In the genomic region with DNA sequence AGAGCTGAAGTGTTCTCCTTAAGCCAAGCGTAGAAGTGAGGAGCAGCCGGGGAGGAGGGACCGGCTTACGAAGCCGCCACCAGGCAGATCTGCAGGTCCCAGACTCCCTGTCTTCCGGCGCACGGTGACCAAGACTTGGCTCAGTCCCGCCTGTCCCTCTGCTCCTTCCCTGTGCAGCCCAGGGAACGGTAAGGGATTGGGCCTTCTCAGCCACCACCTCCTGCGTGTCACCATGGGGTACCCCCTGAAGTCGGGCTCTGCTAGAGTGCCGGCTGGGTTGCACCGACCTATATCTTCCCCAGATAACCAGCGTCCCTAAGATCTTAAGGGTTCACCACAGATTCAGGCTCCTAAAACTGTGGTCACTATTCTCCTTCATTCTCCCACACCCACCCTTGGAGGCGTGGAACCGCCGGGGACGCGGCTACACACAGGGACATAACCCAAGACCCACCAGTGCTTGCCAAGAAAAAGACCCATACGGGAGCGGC, we compare ENCODE assay signal across 9 mouse cellular contexts. TPM values are rescaled to one million over a fixed set of nuclear protein-coding genes. Genes with fewer than 3 reads are reported as not detected.
DNase-seq lines count a peak whose midpoint lies in the region; ATAC-seq lines count a peak whose summit lies in the region.
"Had no signal": no experiment of that assay in that cellular context is flagged by ENCODE, and none has a peak within 500 bp of the region (broad histone marks: within the 10 kb centered on the region; RNA-seq: fewer than 3 reads in every experiment).

No protein-coding gene starts in this region.

- intact Hi-C loops in heart, postnatal 10 days (cut with DNase I) = loop anchor here (1.0 to 5.0 kb wide), 3 partner anchors 28 to 63 kb away; no protein-coding TSS in a partner anchor

- no peaks in the 10 kb centered on the region for H3K36me3 ChIP-seq in erythroblast, embryonic 14.5 days (ENCODE audit: control insufficient read depth)
- peaks cover 51% of the 10 kb centered on the region for H3K36me3 ChIP-seq in embryonic facial prominence, embryonic 13.5 days
- 0 out of 2 replicates have a peak, but pooled peaks cover under 1% of the 10 kb centered on the region for H3K36me3 ChIP-seq in midbrain, embryonic 11.5 days (ENCODE audit: control insufficient read depth, insufficient read depth, low read length)

- no peak for ATAC-seq in erythroblast, adult 5-6 weeks (replicated peaks; ENCODE audit: low FRiP score, poor library complexity, severe bottlenecking)
- ATAC-seq in embryonic facial prominence, embryonic 13.5 days (ENCODE audit: insufficient number of reproducible peaks, insufficient read depth, low FRiP score, low TSS enrichment, low read depth) = no peak
- no peak for ATAC-seq in midbrain, embryonic 11.5 days (ENCODE audit: low FRiP score)
- no peak for ATAC-seq in monocyte, adult 5-6 weeks (replicated peaks; ENCODE audit: insufficient number of reproducible peaks, low FRiP score, low TSS enrichment, poor library complexity, severe bottlenecking)
- ATAC-seq: Patski had no signal

- H3K9me3 ChIP-seq in erythroblast, embryonic 14.5 days (ENCODE audit: control insufficient read depth, low read length) = peaks cover 20% of the 10 kb centered on the region; the same call in 1 of the 2 replicates
- H3K9me3 ChIP-seq in embryonic facial prominence, embryonic 13.5 days = no peaks in the 10 kb centered on the region
- no peaks in the 10 kb centered on the region for H3K9me3 ChIP-seq in midbrain, embryonic 11.5 days (ENCODE audit: control insufficient read depth, low read length)

- peak overlapping the region; percentile 97 for H3K4me2 ChIP-seq in embryonic facial prominence, embryonic 13.5 days
- H3K4me2 ChIP-seq in midbrain, embryonic 11.5 days = peak overlapping the region; percentile 90

- DNase-seq in ES-CJ7 (ENCODE audit: low read depth, low spot score) = peak; percentile 36
- DNase-seq in heart, postnatal 10 days = peak; percentile 72 to 73
- peak; percentile 16 for DNase-seq in large intestine, adult 2 months (ENCODE audit: low read depth, low spot score)
- peak; percentile 96 for DNase-seq in midbrain, embryonic 11.5 days (ENCODE audit: low spot score, missing footprints)

- H3K27me3 ChIP-seq in erythroblast, embryonic 14.5 days (ENCODE audit: control insufficient read depth) = peaks cover 100% of the 10 kb centered on the region
- H3K27me3 ChIP-seq in embryonic facial prominence, embryonic 13.5 days = no peaks in the 10 kb centered on the region
- no peaks in the 10 kb centered on the region for H3K27me3 ChIP-seq in midbrain, embryonic 11.5 days (ENCODE audit: control insufficient read depth, insufficient read depth, low read length)
- H3K27me3 ChIP-seq: Patski had no signal

- 0% methylated on average over 22 of the region's 22 CpGs for WGBS in embryonic facial prominence, embryonic 13.5 days
- WGBS in large intestine, adult 2 months = 2% methylated on average over 22 of the region's 22 CpGs
- under 1% methylated on average over 22 of the region's 22 CpGs for WGBS in midbrain, embryonic 11.5 days

- peak overlapping the region; percentile 59 for H3K4me3 ChIP-seq in erythroblast, embryonic 14.5 days (replicated peaks)
- peak overlapping the region; percentile 98 for H3K4me3 ChIP-seq in embryonic facial prominence, embryonic 13.5 days
- H3K4me3 ChIP-seq in midbrain, embryonic 11.5 days (ENCODE audit: low read depth, low read length) = peak overlapping the region; percentile 97

- peak overlapping the region; percentile 100 for H3K27ac ChIP-seq in embryonic facial prominence, embryonic 13.5 days
- H3K27ac ChIP-seq in midbrain, embryonic 11.5 days (ENCODE audit: low read depth, low read length) = peak overlapping the region; percentile 100

- peaks cover 20% of the 10 kb centered on the region for H3K4me1 ChIP-seq in erythroblast, embryonic 14.5 days (ENCODE audit: control insufficient read depth)
- peaks cover 44% of the 10 kb centered on the region for H3K4me1 ChIP-seq in embryonic facial prominence, embryonic 13.5 days
- H3K4me1 ChIP-seq in midbrain, embryonic 11.5 days (ENCODE audit: control insufficient read depth, insufficient read depth, low read length) = peaks cover 39% of the 10 kb centered on the region

- peak overlapping the region; percentile 100 for H3K9ac ChIP-seq in embryonic facial prominence, embryonic 13.5 days
- H3K9ac ChIP-seq in midbrain, embryonic 11.5 days (ENCODE audit: low read length) = peak overlapping the region; percentile 100

RNA-seq across cellular contexts. Expression of a gene that starts 3.3 kb away (rescaled TPM):
- polyA plus RNA-seq in erythroblast, embryonic 14.5 days (2012) = 0.97 and 1.5 TPM in 2 replicates
- total RNA-seq in erythroblast, adult 5-6 weeks (2015; ENCODE audit: low replicate concordance) = 5.4 and 7.9 TPM in 2 replicates
- total RNA-seq in erythroblast, adult 5-6 weeks (2017; ENCODE audit: low replicate concordance) = 5.0 and 6.0 TPM in 2 replicates
- 44.0 and 55.7 TPM in 2 replicates for polyA plus RNA-seq in embryonic facial prominence, embryonic 13.5 days (2015; fragmentation: Nextera tagmentation; extraction: Ambion mirVana)
- 10 to 100 TPM; 80.1 to 91.3 TPM for total RNA-seq in heart, postnatal 10 days (2021)
- 15.3 and 31.8 TPM in 2 replicates for polyA plus RNA-seq in large intestine, adult 2 months (2012; rRNA removed)
- polyA plus RNA-seq in midbrain, embryonic 11.5 days (2014; fragmentation: Nextera tagmentation; extraction: Ambion mirVana) = 26.9 and 27.4 TPM in 2 replicates
- 10.9 to 48.5 TPM (median 22.5 TPM) in 3 replicates for total RNA-seq in monocyte, adult 5-6 weeks (2017)

Comparison
In these comparisons a context has a peak if more than half of its experiments do, and no peak if none do; other contexts are left out.
1. DNase-seq: peak in every context shown above with its lines; median percentile 96 in midbrain, embryonic 11.5 days; 72 in heart, postnatal 10 days; 36 in ES-CJ7; 16 in large intestine, adult 2 months.